Mouse (Mus musculus) kidney, adult 2 months (tissue): ENCODE measurements at regions not wholly inside any gene's neighbourhood (a gene's known extent, or its start where the extent isn't known, plus 50 kb on each side); places are given as distances from the start of the nearest gene placed in this dataset.

Experiments used
- CTCF ChIP-seq: fragments of 200-500 bp; conservative IDR thresholded peaks from 2 replicates; pipeline ENCODE4 v1.5.1; 2011; ENCODE audit warnings: low read depth, mild to moderate bottlenecking, control low read depth, low read length, moderate library complexity, mixed read lengths; ENCODE audit not compliant: insufficient read depth, insufficient read length
- POLR2A ChIP-seq: fragments of 200-500 bp; IDR thresholded peaks from one replicate; pipeline ENCODE4 v1.6.1; 2011; ENCODE audit warnings: low read depth, low read length, control low read depth

- TF ChIP-seq CTCF (no peak), POLR2A (no peak)
These were observed 624.8 kb upstream of the BB014433 start for GRCm38 (mm10) chr8:15670722-15671121.
